Mouse (Mus musculus) CH12.LX (cell line): ENCODE measurements around the gene Trabd2b. TPM values are rescaled to one million over a fixed set of nuclear protein-coding genes. Genes with fewer than 3 reads are reported as not detected.

ENCODE experiments used
- DNase-seq: peaks from one replicate; pipeline ENCODE4 v3.0.0-alpha.2; 2013; ENCODE audit errors: extremely low read depth
- H3K27ac ChIP-seq: 2 replicates; pipeline ENCODE4 v1.5.1; 2012; ENCODE audit warnings: low read depth, mild to moderate bottlenecking, control low read depth, moderate library complexity; ENCODE audit not compliant: insufficient read depth
- H3K27me3 ChIP-seq: replicated peaks from 2 replicates; pipeline ENCODE3; 2012; ENCODE audit warnings: inconsistent platforms
- H3K36me3 ChIP-seq, 2 experiments: replicated peaks in 1 of 2; 2 replicates each; pipeline versions ENCODE3 to v1.6.1; 2012; ENCODE audit warnings: inconsistent platforms in 1 of 2, low read length in 1 of 2, mild to moderate bottlenecking in 1 of 2, mixed read lengths in 1 of 2, moderate library complexity in 1 of 2; ENCODE audit not compliant: control insufficient read depth in 1 of 2, insufficient read depth in 1 of 2
- H3K4me1 ChIP-seq, 2 experiments: 2 replicates each; pipeline ENCODE4 v1.6.1; 2012; ENCODE audit warnings: inconsistent platforms in 1 of 2, moderate library complexity in 1 of 2; ENCODE audit not compliant: insufficient read depth in 2 of 2, control insufficient read depth in 1 of 2
- H3K4me2 ChIP-seq: 2 replicates; pipeline ENCODE4 v1.6.1; 2012; ENCODE audit warnings: low read depth, mild to moderate bottlenecking, control low read depth; ENCODE audit not compliant: poor library complexity, insufficient read depth, severe bottlenecking
- H3K4me3 ChIP-seq, 3 experiments: fragments of 150-350 bp in 1 of 3; sonication (generic) in 1 of 3; replicated peaks in 1 of 3; 2 replicates each; pipeline versions ENCODE3 to v1.5.1; 2011 to 2012; ENCODE audit warnings: low read depth in 2 of 3, low read length in 2 of 3, mild to moderate bottlenecking in 2 of 3, moderate library complexity in 2 of 3, control low read depth in 1 of 3, improper control_type of control experiment in 1 of 3, inconsistent platforms in 1 of 3, mixed read lengths in 1 of 3; ENCODE audit not compliant: poor library complexity in 1 of 3
- H3K79me2 ChIP-seq: replicated peaks from 2 replicates; pipeline ENCODE4 v1.6.1; 2012; ENCODE audit warnings: mild to moderate bottlenecking, moderate library complexity; ENCODE audit not compliant: control insufficient read depth, poor library complexity, insufficient read depth, severe bottlenecking; ENCODE audit errors: extremely low read depth
- H3K9ac ChIP-seq: 2 replicates; pipeline ENCODE4 v1.6.1; 2012; ENCODE audit warnings: low read depth, mild to moderate bottlenecking, control low read depth, moderate library complexity; ENCODE audit not compliant: insufficient read depth
- H3K9me3 ChIP-seq: replicated peaks from 2 replicates; pipeline ENCODE3; 2012; ENCODE audit warnings: low read length, inconsistent platforms, mixed read lengths
- CHD1 ChIP-seq: IDR thresholded peaks from 2 replicates; pipeline ENCODE4 v1.6.1; 2012; ENCODE audit warnings: low read depth, low read length, improper control_type of control experiment, inconsistent platforms
- E2F4 ChIP-seq: IDR thresholded peaks from 2 replicates; pipeline ENCODE4 v1.6.1; 2011; ENCODE audit warnings: low read depth, low read length, improper control_type of control experiment; ENCODE audit not compliant: insufficient replicate concordance
- HCFC1 ChIP-seq: IDR thresholded peaks from 2 replicates; pipeline ENCODE4 v1.6.1; 2012; ENCODE audit warnings: low read depth, mild to moderate bottlenecking, inconsistent platforms, low read length, improper control_type of control experiment
- IRF4 ChIP-seq: IDR thresholded peaks from 2 replicates; pipeline ENCODE4 v1.6.1; 2014; ENCODE audit warnings: low read depth, mild to moderate bottlenecking, inconsistent platforms, low read length, improper control_type of control experiment
- JUN ChIP-seq: IDR thresholded peaks from 2 replicates; pipeline ENCODE4 v1.6.1; 2011; ENCODE audit warnings: low read depth, mild to moderate bottlenecking, low read length, improper control_type of control experiment, moderate library complexity; ENCODE audit not compliant: insufficient read depth
- MAFK ChIP-seq: IDR thresholded peaks from 2 replicates; pipeline ENCODE4 v1.6.1; 2011; ENCODE audit warnings: low read length, improper control_type of control experiment; ENCODE audit not compliant: insufficient replicate concordance
- MAX ChIP-seq: IDR thresholded peaks from 2 replicates; pipeline ENCODE4 v1.6.1; 2011; ENCODE audit warnings: low read length, improper control_type of control experiment
- NELFE ChIP-seq: IDR thresholded peaks from 2 replicates; pipeline ENCODE4 v1.6.1; 2011; ENCODE audit warnings: low read depth, low read length, improper control_type of control experiment
- NRF1 ChIP-seq: IDR thresholded peaks from 2 replicates; pipeline ENCODE4 v1.6.1; 2014; ENCODE audit warnings: low read depth, mild to moderate bottlenecking, inconsistent platforms, low read length, improper control_type of control experiment, moderate library complexity
- PAX5 ChIP-seq: IDR thresholded peaks from 2 replicates; pipeline ENCODE4 v1.6.1; 2012; ENCODE audit warnings: low read length, inconsistent platforms, mixed read lengths
- POLR2A ChIP-seq: IDR thresholded peaks from 2 replicates; pipeline ENCODE4 v1.6.1; 2011; ENCODE audit warnings: low read depth, mild to moderate bottlenecking, improper control_type of control experiment, low read length
- RAD21 ChIP-seq: IDR thresholded peaks from 2 replicates; pipeline ENCODE4 v1.6.1; 2011; ENCODE audit warnings: low read depth, mild to moderate bottlenecking, low read length, improper control_type of control experiment, moderate library complexity
- RCOR1 ChIP-seq: conservative IDR thresholded peaks from 2 replicates; pipeline ENCODE4 v1.6.1; 2012; ENCODE audit warnings: low read depth, mild to moderate bottlenecking, inconsistent platforms, low read length, improper control_type of control experiment
- SIN3A ChIP-seq: IDR thresholded peaks from 2 replicates; pipeline ENCODE4 v1.6.1; 2012; ENCODE audit warnings: low read length, improper control_type of control experiment, inconsistent platforms
- SMC3 ChIP-seq: IDR thresholded peaks from 2 replicates; pipeline ENCODE4 v1.6.1; 2011; ENCODE audit warnings: low read depth, low read length, improper control_type of control experiment
- TBP ChIP-seq: conservative IDR thresholded peaks from 2 replicates; pipeline ENCODE4 v1.6.1; 2011; ENCODE audit warnings: low read depth, low read length, improper control_type of control experiment
- TCF12 ChIP-seq: IDR thresholded peaks from 2 replicates; pipeline ENCODE4 v1.6.1; 2014; ENCODE audit warnings: low read depth, mild to moderate bottlenecking, inconsistent platforms, low read length, improper control_type of control experiment
- UBTF ChIP-seq: IDR thresholded peaks from 2 replicates; pipeline ENCODE4 v1.6.1; 2012; ENCODE audit warnings: low read depth, mild to moderate bottlenecking, inconsistent platforms, low read length, improper control_type of control experiment, moderate library complexity
- USF2 ChIP-seq: conservative IDR thresholded peaks from 2 replicates; pipeline ENCODE4 v1.6.1; 2011; ENCODE audit warnings: low read depth, low read length, improper control_type of control experiment
- ZKSCAN1 ChIP-seq: IDR thresholded peaks from 2 replicates; pipeline ENCODE4 v1.6.1; 2012; ENCODE audit warnings: low read depth, inconsistent platforms, low read length, improper control_type of control experiment, borderline replicate concordance
- ZMIZ1 ChIP-seq: IDR thresholded peaks from 2 replicates; pipeline ENCODE4 v1.6.1; 2012; ENCODE audit warnings: low read depth, mild to moderate bottlenecking, inconsistent platforms, low read length, improper control_type of control experiment
- ZNF384 ChIP-seq: IDR thresholded peaks from 2 replicates; pipeline ENCODE4 v1.6.1; 2012; ENCODE audit warnings: low read depth, low read length, improper control_type of control experiment, inconsistent platforms
- dilution Hi-C: fragments of 300-500 bp; cut with MboI; formaldehyde crosslinking; loops from 2 replicates; pipeline ENCODE4 v1.14.3; 2020; ENCODE audit warnings: low sequenced_read_pairs; ENCODE audit not compliant: extremely low pct_unique_long_range_greater_than_20kb, extremely low pct_ligation_motif_present
- in situ Hi-C: fragments of 300-500 bp; cut with MboI; formaldehyde crosslinking; loops from 3 replicates; pipeline ENCODE4 v1.14.3; 2019; ENCODE audit warnings: low sequenced_read_pairs, low pct_ligation_motif_present, low pct_unique_long_range_greater_than_20kb, mixed read lengths
- polyA plus RNA-seq: library from polyadenylated mRNA; unstranded; fragments of >175 nt; gene quantifications from 2 replicates; pipeline ENCODE4 v1.2.1, GENCODE M21; 2012; ENCODE audit warnings: low read depth; ENCODE audit not compliant: insufficient read length
- total RNA-seq, 2 experiments: library from RNA; depleted of rRNA; stranded (reverse); fragments of 300-350 nt in 1 of 2; fragments of >200 nt in 1 of 2; gene quantifications; 2 replicates each; pipeline ENCODE4 v1.2.3; 2012 to 2014

The Trabd2b gene
- total and polyA plus RNA-seq, 3 experiments = not detected

- Histone ChIP-seq H3K27ac (no peak overlapping the region), H3K79me2 (no peaks in the 10 kb centered on the region), H3K4me2 (no peak overlapping the region), H3K27me3 (peaks cover 70% of the 10 kb centered on the region), H3K9ac (no peak overlapping the region), H3K4me1 (no peaks in the 10 kb centered on the region)
- in situ Hi-C loops (no loop called here), dilution Hi-C loops (no loop called here)
- no peak for TF ChIP-seq RCOR1
- TF ChIP-seq UBTF = no peak
- no peak for TF ChIP-seq ZKSCAN1
- TF ChIP-seq JUN = no peak
- no peak for TF ChIP-seq MAFK
- no peak for TF ChIP-seq NRF1
- no peak for TF ChIP-seq SMC3
- no peak for TF ChIP-seq ZNF384
- TF ChIP-seq TCF12 = no peak
- no peak for TF ChIP-seq RAD21
- TF ChIP-seq USF2 = no peak
- no peak for TF ChIP-seq CHD1
- no peak for TF ChIP-seq E2F4
- TF ChIP-seq NELFE = no peak
- no peak for TF ChIP-seq IRF4
- TF ChIP-seq POLR2A = no peak
- TF ChIP-seq SIN3A = no peak
- TF ChIP-seq, all 38 proteins: peak for 0
- peaks cover 10% of the 10 kb centered on the region for H3K9me3 ChIP-seq
- H3K36me3 ChIP-seq = no peaks in the 10 kb centered on the region
- no peak for DNase-seq
- H3K4me3 ChIP-seq = no peak overlapping the region
Observed at GRCm38 (mm10) chr4:114485996-114486395, 79.5 kb downstream of the Trabd2b start.

GRCm38 (mm10) chr4:114486885-114487531, 80.5 kb downstream of the Trabd2b start:
- no peaks in the 10 kb centered on the region for H3K4me1 ChIP-seq
- no peak for DNase-seq
- H3K9ac ChIP-seq = no peak overlapping the region
- no peaks in the 10 kb centered on the region for H3K36me3 ChIP-seq
- dilution Hi-C loops (no loop called here), in situ Hi-C loops (no loop called here)
- peaks cover 10% of the 10 kb centered on the region for H3K9me3 ChIP-seq
- H3K79me2 ChIP-seq = no peaks in the 10 kb centered on the region
- H3K4me2 ChIP-seq = no peak overlapping the region
- TF ChIP-seq NRF1 = no peak
- TF ChIP-seq PAX5 = no peak
- no peak for TF ChIP-seq MAX
- TF ChIP-seq TBP = no peak
- TF ChIP-seq RAD21 = no peak
- TF ChIP-seq NELFE = no peak
- TF ChIP-seq HCFC1 = no peak
- no peak for TF ChIP-seq ZMIZ1
- no peak for TF ChIP-seq CHD1
- H3K27me3 ChIP-seq = peaks cover 68% of the 10 kb centered on the region
- H3K27ac ChIP-seq = no peak overlapping the region
- no peak overlapping the region for H3K4me3 ChIP-seq
